In genomic region chr8:80494819-80495218, GRCm38 (mm10) we compare ENCODE assay signal across 13 mouse cellular contexts. TPM values are rescaled to one million over a fixed set of nuclear protein-coding genes. Genes with fewer than 3 reads are reported as not detected.
DNase-seq lines count a peak whose midpoint lies in the region; ATAC-seq lines count a peak whose summit lies in the region.
"Had no signal": no experiment of that assay in that cellular context is flagged by ENCODE, and none has a peak within 500 bp of the region (broad histone marks: within the 10 kb centered on the region; RNA-seq: fewer than 3 reads in every experiment).

No protein-coding gene starts in this region.

- no peak overlapping the region for H3K27ac ChIP-seq in forebrain, embryonic 12.5 days
- H3K27ac ChIP-seq in forebrain, embryonic 16.5 days (ENCODE audit: low read length) = no peak overlapping the region
- H3K27ac ChIP-seq in midbrain, embryonic 11.5 days (ENCODE audit: low read depth, low read length) = no peak overlapping the region
- no peak overlapping the region for H3K27ac ChIP-seq in midbrain, embryonic 10.5 days (replicated peaks)
- no peak overlapping the region for H3K27ac ChIP-seq in forebrain, embryonic 13.5 days
- H3K27ac ChIP-seq in liver, embryonic 15.5 days (replicated peaks) = peak overlapping the region; percentile 93

- 79% methylated on average over 5 of the region's 5 CpGs for WGBS in forebrain, embryonic 12.5 days
- whole genome bisulfite sequencing in forebrain, embryonic 16.5 days = 84% methylated on average over 5 of the region's 5 CpGs
- WGBS in midbrain, embryonic 11.5 days = 84% methylated on average over 5 of the region's 5 CpGs
- 77% methylated on average over 5 of the region's 5 CpGs for WGBS in midbrain, embryonic 10.5 days
- 82% methylated on average over 5 of the region's 5 CpGs for WGBS in forebrain, embryonic 13.5 days
- 31% methylated on average over 5 of the region's 5 CpGs for WGBS in liver, embryonic 15.5 days (ENCODE audit: insufficient replicate concordance)

- DNase-seq in midbrain, embryonic 11.5 days (ENCODE audit: low spot score, missing footprints) = no peak
- DNase-seq in midbrain, embryonic 10.5 days (ENCODE audit: low spot score) = no peak
- DNase-seq in adrenal gland, adult (ENCODE audit: inconsistent age in 2 of 2, low spot score in 1 of 2) = no peak
- DNase-seq in cerebellum, adult 9-10 months = no peak
- DNase-seq: adrenal gland, postnatal 10 days; cerebellum, adult 11-12 months; heart, adult 18-20 months; kidney, postnatal 4 days; thymus, postnatal 14 days had no signal

- H3K4me1 ChIP-seq in forebrain, embryonic 12.5 days = peaks cover 5% of the 10 kb centered on the region; the same call in 1 of the 2 replicates
- H3K4me1 ChIP-seq in forebrain, embryonic 16.5 days (replicated peaks; ENCODE audit: control insufficient read depth, insufficient read depth, low read length) = peaks cover 8% of the 10 kb centered on the region
- H3K4me1 ChIP-seq in midbrain, embryonic 11.5 days (ENCODE audit: control insufficient read depth, insufficient read depth, low read length) = no peaks in the 10 kb centered on the region
- H3K4me1 ChIP-seq in midbrain, embryonic 10.5 days = peaks cover 6% of the 10 kb centered on the region
- peaks cover 8% of the 10 kb centered on the region; the same call in 1 of the 2 replicates for H3K4me1 ChIP-seq in forebrain, embryonic 13.5 days
- peaks cover 16% of the 10 kb centered on the region for H3K4me1 ChIP-seq in liver, embryonic 15.5 days (replicated peaks)

- H3K4me2 ChIP-seq in forebrain, embryonic 12.5 days = no peak overlapping the region
- no peak overlapping the region for H3K4me2 ChIP-seq in forebrain, embryonic 16.5 days (ENCODE audit: low read length)
- H3K4me2 ChIP-seq in midbrain, embryonic 11.5 days = no peak overlapping the region
- no peak overlapping the region for H3K4me2 ChIP-seq in forebrain, embryonic 13.5 days
- peak overlapping the region; percentile 39; the same call in 1 of the 2 replicates for H3K4me2 ChIP-seq in liver, embryonic 15.5 days

- H3K9me3 ChIP-seq in forebrain, embryonic 12.5 days = no peaks in the 10 kb centered on the region
- no peaks in the 10 kb centered on the region for H3K9me3 ChIP-seq in forebrain, embryonic 16.5 days (ENCODE audit: control insufficient read depth, low read length)
- H3K9me3 ChIP-seq in midbrain, embryonic 11.5 days (ENCODE audit: control insufficient read depth, low read length) = no peaks in the 10 kb centered on the region
- H3K9me3 ChIP-seq in midbrain, embryonic 10.5 days (replicated peaks) = no peaks in the 10 kb centered on the region
- no peaks in the 10 kb centered on the region for H3K9me3 ChIP-seq in forebrain, embryonic 13.5 days (replicated peaks)
- H3K9me3 ChIP-seq in liver, embryonic 15.5 days (replicated peaks) = no peaks in the 10 kb centered on the region

- ATAC-seq in forebrain, embryonic 12.5 days (ENCODE audit: low FRiP score) = peak; percentile 30; the same call in 1 of the 2 replicates
- ATAC-seq in forebrain, embryonic 16.5 days = no peak; the same call in 1 of the 2 replicates
- ATAC-seq in midbrain, embryonic 11.5 days (ENCODE audit: low FRiP score) = peak; percentile 68; the same call in 1 of the 2 replicates
- peak; percentile 46; the same call in 1 of the 2 replicates for ATAC-seq in forebrain, embryonic 13.5 days
- 0 out of 2 replicates have a peak, but pooled peaks have one; percentile 4 for ATAC-seq in liver, embryonic 15.5 days (ENCODE audit: insufficient read depth)

- no peak overlapping the region for H3K4me3 ChIP-seq in forebrain, embryonic 12.5 days (replicated peaks)
- no peak overlapping the region for H3K4me3 ChIP-seq in forebrain, embryonic 16.5 days (replicated peaks; ENCODE audit: low read length)
- H3K4me3 ChIP-seq in midbrain, embryonic 11.5 days (ENCODE audit: low read depth, low read length) = no peak overlapping the region
- H3K4me3 ChIP-seq in midbrain, embryonic 10.5 days = no peak overlapping the region
- no peak overlapping the region for H3K4me3 ChIP-seq in forebrain, embryonic 13.5 days
- H3K4me3 ChIP-seq in liver, embryonic 15.5 days (replicated peaks) = peak overlapping the region; percentile 71

- no peaks in the 10 kb centered on the region for H3K36me3 ChIP-seq in forebrain, embryonic 12.5 days (replicated peaks)
- H3K36me3 ChIP-seq in forebrain, embryonic 16.5 days (ENCODE audit: control insufficient read depth, insufficient read depth) = no peaks in the 10 kb centered on the region
- H3K36me3 ChIP-seq in midbrain, embryonic 11.5 days (ENCODE audit: control insufficient read depth, insufficient read depth, low read length) = no peaks in the 10 kb centered on the region
- H3K36me3 ChIP-seq in midbrain, embryonic 10.5 days = no peaks in the 10 kb centered on the region
- H3K36me3 ChIP-seq in forebrain, embryonic 13.5 days (ENCODE audit: poor library complexity, severe bottlenecking) = no peaks in the 10 kb centered on the region
- peaks cover 42% of the 10 kb centered on the region for H3K36me3 ChIP-seq in liver, embryonic 15.5 days (replicated peaks)

- H3K9ac ChIP-seq in forebrain, embryonic 12.5 days = no peak overlapping the region
- no peak overlapping the region for H3K9ac ChIP-seq in forebrain, embryonic 16.5 days (replicated peaks; ENCODE audit: low read depth, low read length)
- no peak overlapping the region for H3K9ac ChIP-seq in midbrain, embryonic 11.5 days (ENCODE audit: low read length)
- no peak overlapping the region for H3K9ac ChIP-seq in forebrain, embryonic 13.5 days
- peak overlapping the region; percentile 79 for H3K9ac ChIP-seq in liver, embryonic 15.5 days

- H3K27me3 ChIP-seq in forebrain, embryonic 12.5 days = no peaks in the 10 kb centered on the region; the same call in 1 of the 2 replicates
- H3K27me3 ChIP-seq in forebrain, embryonic 16.5 days (replicated peaks; ENCODE audit: control insufficient read depth, insufficient read depth, low read length) = no peaks in the 10 kb centered on the region
- H3K27me3 ChIP-seq in midbrain, embryonic 11.5 days (ENCODE audit: control insufficient read depth, insufficient read depth, low read length) = no peaks in the 10 kb centered on the region
- no peaks in the 10 kb centered on the region for H3K27me3 ChIP-seq in midbrain, embryonic 10.5 days (ENCODE audit: low read depth, poor library complexity, severe bottlenecking)
- H3K27me3 ChIP-seq in forebrain, embryonic 13.5 days = no peaks in the 10 kb centered on the region
- no peaks in the 10 kb centered on the region for H3K27me3 ChIP-seq in liver, embryonic 15.5 days

RNA-seq across cellular contexts. Expression of gene Gypa, which starts 1.2 kb away (rescaled TPM):
- polyA plus RNA-seq in forebrain, embryonic 12.5 days (2016; fragmentation: Nextera tagmentation; extraction: Ambion mirVana) = 3.3 and 4.5 TPM in 2 replicates
- 2.1 and 2.2 TPM in 2 replicates for polyA plus RNA-seq in forebrain, embryonic 16.5 days (2015; fragmentation: Nextera tagmentation; extraction: Ambion mirVana)
- 18.5 and 20.0 TPM in 2 replicates for polyA plus RNA-seq in midbrain, embryonic 11.5 days (2014; fragmentation: Nextera tagmentation; extraction: Ambion mirVana)
- polyA plus RNA-seq in midbrain, embryonic 10.5 days (2016; fragmentation: Nextera tagmentation; extraction: Ambion mirVana) = 14.6 and 16.9 TPM in 2 replicates
- polyA plus RNA-seq in forebrain, embryonic 13.5 days (2015; fragmentation: Nextera tagmentation; extraction: Ambion mirVana) = 2.1 and 4.7 TPM in 2 replicates
- 639 and 715 TPM in 2 replicates for polyA plus RNA-seq in liver, embryonic 15.5 days (2015; fragmentation: Nextera tagmentation; extraction: Ambion mirVana)

Comparison
In these comparisons a context has a peak if more than half of its experiments do, and no peak if none do; other contexts are left out.
1. RNA of gene Gypa, which starts 1.2 kb away (polyA plus RNA-seq): 639 to 715 TPM in liver, embryonic 15.5 days; 18.5 to 20.0 TPM in midbrain, embryonic 11.5 days, 14.6 to 16.9 TPM in midbrain, embryonic 10.5 days, 3.3 to 4.5 TPM in forebrain, embryonic 12.5 days, 2.1 to 4.7 TPM in forebrain, embryonic 13.5 days and 2.1 to 2.2 TPM in forebrain, embryonic 16.5 days; every median in the first group is over 10 times any median in the second.